Mouse (Mus musculus) heart, embryonic 10.5 days (tissue): Measurements from ENCODE around the gene Bend4. TPM values are rescaled to one million over a fixed set of nuclear protein-coding genes. Genes with fewer than 3 reads are reported as not detected.

ENCODE experiments used
- DNase-seq: peaks from one replicate; pipeline ENCODE4 v3.0.0-alpha.2; 2017; ENCODE audit warnings: low spot score
- H3K27ac ChIP-seq: fragments of 300-500 bp; sonication (generic); 2 replicates; pipeline ENCODE4 v1.5.1; 2016; ENCODE audit warnings: mild to moderate bottlenecking
- H3K27me3 ChIP-seq: fragments of 300-500 bp; sonication (generic); 2 replicates; pipeline ENCODE4 v1.6.1; 2016; ENCODE audit warnings: mild to moderate bottlenecking; ENCODE audit not compliant: poor library complexity, insufficient read depth, severe bottlenecking
- H3K36me3 ChIP-seq: fragments of 300-500 bp; sonication (generic); 2 replicates; pipeline ENCODE4 v1.6.1; 2016; ENCODE audit warnings: mild to moderate bottlenecking, moderate library complexity
- H3K4me1 ChIP-seq: fragments of 300-500 bp; sonication (generic); 2 replicates; pipeline ENCODE4 v1.6.1; 2016; ENCODE audit warnings: mild to moderate bottlenecking
- H3K4me3 ChIP-seq: fragments of 300-500 bp; sonication (generic); 2 replicates; pipeline ENCODE4 v1.5.1; 2016; ENCODE audit warnings: mild to moderate bottlenecking, moderate library complexity
- H3K9me3 ChIP-seq: fragments of 300-500 bp; sonication (generic); 2 replicates; pipeline ENCODE4 v1.6.1; 2016; ENCODE audit warnings: mild to moderate bottlenecking, moderate library complexity
- WGBS: fragments of 180-500 bp; shearing (Covaris S2); methylation state at CpG from one replicate; pipeline ENCODE4 v1.1.7; 2016; 5-methylcytosine and 5-hydroxymethylcytosine counted together
- polyA plus RNA-seq: library from polyadenylated mRNA; unstranded; fragments of >200 nt; fragmentation: Nextera tagmentation; extraction: Ambion mirVana; gene quantifications from 2 replicates; pipeline ENCODE4 v1.2.1, GENCODE M21; 2016

The Bend4 gene
- 23.5 and 24.0 TPM in 2 replicates for polyA plus RNA-seq

DNA sequence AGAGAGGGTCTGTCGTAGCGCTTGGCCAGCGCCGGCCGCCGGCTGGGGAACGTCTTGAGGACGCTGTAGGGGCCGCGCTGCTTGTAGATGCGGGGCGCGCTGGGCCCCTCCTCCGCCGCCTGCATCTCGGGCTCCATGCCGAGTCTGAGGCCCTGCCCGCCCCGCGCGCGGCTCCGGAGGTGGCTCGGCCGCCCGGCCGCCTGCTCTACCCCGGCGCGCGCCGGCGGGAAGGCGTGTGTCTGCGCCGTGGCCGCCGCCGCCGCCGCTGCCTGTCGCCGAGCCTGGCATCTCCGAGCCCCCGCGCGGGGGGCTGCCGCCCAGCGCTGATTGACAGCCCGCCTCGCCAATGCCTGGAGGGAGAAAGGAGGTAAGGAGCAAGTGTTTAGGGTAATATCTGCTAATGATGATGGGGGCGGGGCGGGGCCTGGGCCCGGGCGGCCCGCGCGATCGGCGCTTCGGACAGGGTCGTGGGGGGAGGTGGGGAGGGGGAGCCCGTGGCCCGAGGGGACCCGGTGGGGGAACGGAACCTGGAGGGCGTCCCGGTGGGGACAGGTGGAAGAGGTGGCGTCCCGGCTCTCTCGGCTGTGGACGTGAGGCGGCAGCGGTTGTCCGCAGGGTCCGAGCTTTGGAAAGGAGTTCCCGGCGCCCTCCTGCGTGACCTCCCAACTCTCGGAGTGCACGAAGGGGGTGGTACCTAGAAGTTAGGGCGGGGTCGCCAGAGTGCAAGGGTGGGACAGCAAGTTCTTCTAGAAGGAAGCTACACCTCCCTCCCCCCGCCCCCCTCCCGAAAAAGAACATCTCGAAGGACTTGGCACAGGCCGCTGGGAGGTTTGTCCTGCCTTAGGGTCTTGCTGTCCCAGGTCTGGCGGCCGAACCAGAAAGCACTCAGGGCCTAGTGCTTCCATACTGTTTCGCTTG, at the start of gene Bend4:
Bend4 (minus strand) TSS at position 868 of the 918 bp plus-strand sequence.
- Histone ChIP-seq H3K9me3 (no peaks in the 10 kb centered on the region), H3K4me3 (peak within 1 kb of the TSS; percentile 77), H3K36me3 (no peaks in the 10 kb centered on the region), H3K4me1 (peaks cover 24% of the 10 kb centered on the region), H3K27ac (peak within 1 kb of the TSS; percentile 95), H3K27me3 (no peaks in the 10 kb centered on the region)
- WGBS = 1% methylated on average over 77 of the region's 90 CpGs
- DNase-seq = peak; percentile 94

DNA sequence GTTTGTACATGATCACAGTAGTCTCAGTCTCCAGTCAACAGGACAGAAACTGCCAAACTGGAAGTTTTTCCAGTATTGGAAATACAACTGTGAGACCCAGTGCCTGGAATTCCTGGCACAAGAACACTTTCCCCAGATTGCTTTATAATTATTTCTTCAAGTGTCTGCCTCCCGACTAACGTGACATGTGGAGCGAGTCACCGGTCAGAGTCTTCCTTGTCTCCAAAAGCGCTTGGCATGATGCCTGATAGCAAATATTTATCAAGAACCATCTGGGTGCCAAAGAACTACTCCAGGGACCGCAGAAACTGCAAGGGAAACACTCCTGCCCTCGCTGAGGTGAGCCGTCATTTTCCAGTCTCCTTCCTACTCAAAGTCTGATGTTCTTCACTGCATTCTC, 45.6 kb upstream of the Bend4 start:
- no peak for DNase-seq
- no peaks in the 10 kb centered on the region for H3K4me1 ChIP-seq
- WGBS = 80% methylated on average over 8 of the region's 8 CpGs

DNA sequence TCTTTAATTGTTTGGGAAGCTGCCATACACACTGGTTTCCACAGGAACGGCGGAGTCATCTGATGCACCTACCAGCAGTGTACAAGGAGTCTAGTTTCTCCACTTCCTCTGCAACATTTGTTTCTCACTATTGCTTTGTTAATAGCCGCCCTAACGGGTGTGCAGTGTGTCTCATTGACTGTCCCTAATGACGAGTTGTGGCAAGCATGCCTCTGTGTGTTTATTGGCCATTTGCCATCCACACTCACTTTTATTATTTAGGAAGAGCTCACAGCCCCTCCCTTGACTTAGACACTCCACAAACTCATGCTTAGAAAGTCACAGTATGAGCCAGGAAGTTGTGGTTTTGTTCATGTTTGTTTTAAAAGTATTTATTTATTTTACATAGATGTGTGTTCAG, 45.0 kb upstream of the Bend4 start:
- WGBS = 73% methylated on average over 5 of the region's 5 CpGs
- no peak overlapping the region for H3K4me3 ChIP-seq
- DNase-seq = no peak

More for the DNA sequence above, 45.6 kb upstream of the Bend4 start:
- no peak overlapping the region for H3K4me3 ChIP-seq
- H3K27ac ChIP-seq = no peak overlapping the region
- no peaks in the 10 kb centered on the region for H3K36me3 ChIP-seq
- no peaks in the 10 kb centered on the region for H3K27me3 ChIP-seq
- no peaks in the 10 kb centered on the region for H3K9me3 ChIP-seq

DNA sequence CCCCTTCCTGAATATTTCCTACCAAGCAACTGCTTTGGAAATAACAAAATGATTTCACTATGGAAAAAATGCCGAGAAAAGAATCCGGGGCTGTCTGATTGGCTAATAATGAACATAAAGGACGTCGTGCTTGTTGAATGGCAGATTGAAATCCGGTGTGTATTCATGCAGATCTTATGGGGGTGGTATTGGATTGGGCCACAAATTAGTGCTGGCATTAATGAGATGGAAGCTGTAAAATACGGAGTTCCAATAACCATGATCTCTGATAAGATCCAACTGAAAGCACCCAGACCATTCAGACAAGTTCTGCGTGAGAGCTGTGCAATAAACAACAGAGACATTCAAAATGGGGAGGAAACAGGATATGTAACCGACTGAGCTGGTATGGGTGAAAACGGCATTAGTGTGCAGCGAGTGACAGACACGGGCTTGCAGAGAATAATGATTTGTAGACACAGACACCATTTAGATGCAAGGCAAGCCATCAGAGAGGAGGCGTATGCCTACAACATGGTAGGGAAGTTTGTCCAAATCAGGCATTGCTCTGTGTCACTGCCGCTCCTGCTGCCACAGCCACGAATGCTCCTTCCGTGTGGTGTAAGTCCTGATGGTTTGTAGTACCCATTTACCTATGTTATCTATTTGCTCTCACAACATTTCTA, 38.9 kb upstream of the Bend4 start:
- Histone ChIP-seq H3K27me3 (no peaks in the 10 kb centered on the region), H3K9me3 (no peaks in the 10 kb centered on the region), H3K36me3 (no peaks in the 10 kb centered on the region), H3K4me1 (no peaks in the 10 kb centered on the region), H3K4me3 (no peak overlapping the region), H3K27ac (no peak overlapping the region)
- no peak for DNase-seq
- 82% methylated on average over 15 of the region's 15 CpGs for whole genome bisulfite sequencing

More for the DNA sequence above, 45.0 kb upstream of the Bend4 start:
- Histone ChIP-seq H3K36me3 (no peaks in the 10 kb centered on the region), H3K27me3 (no peaks in the 10 kb centered on the region), H3K4me1 (no peaks in the 10 kb centered on the region), H3K27ac (no peak overlapping the region), H3K9me3 (no peaks in the 10 kb centered on the region)

DNA sequence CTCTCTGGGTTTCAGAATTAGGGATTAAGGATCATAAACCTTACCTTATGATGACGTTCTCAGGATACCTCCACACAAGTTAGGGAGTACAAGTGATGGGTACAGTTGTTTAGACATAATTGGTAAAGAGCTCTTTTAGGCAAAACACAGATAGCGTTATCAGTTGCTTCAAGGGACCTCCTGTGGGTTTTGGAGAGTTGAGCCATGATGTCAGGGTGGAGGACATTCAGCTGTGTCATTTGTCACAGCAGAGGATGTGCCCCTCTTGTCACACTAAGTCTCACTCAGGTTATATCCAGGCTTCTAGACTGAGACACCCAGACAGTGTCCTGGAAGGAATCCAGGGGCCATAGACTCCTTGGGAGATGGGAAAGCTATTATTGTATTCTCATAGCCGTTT, 36.8 kb upstream of the Bend4 start:
- H3K4me3 ChIP-seq = no peak overlapping the region
- no peak overlapping the region for H3K27ac ChIP-seq
- no peaks in the 10 kb centered on the region for H3K36me3 ChIP-seq
- H3K9me3 ChIP-seq = no peaks in the 10 kb centered on the region
- no peak for DNase-seq
- H3K4me1 ChIP-seq = no peaks in the 10 kb centered on the region
- no peaks in the 10 kb centered on the region for H3K27me3 ChIP-seq
- 58% methylated on average over 3 of the region's 3 CpGs for WGBS

DNA sequence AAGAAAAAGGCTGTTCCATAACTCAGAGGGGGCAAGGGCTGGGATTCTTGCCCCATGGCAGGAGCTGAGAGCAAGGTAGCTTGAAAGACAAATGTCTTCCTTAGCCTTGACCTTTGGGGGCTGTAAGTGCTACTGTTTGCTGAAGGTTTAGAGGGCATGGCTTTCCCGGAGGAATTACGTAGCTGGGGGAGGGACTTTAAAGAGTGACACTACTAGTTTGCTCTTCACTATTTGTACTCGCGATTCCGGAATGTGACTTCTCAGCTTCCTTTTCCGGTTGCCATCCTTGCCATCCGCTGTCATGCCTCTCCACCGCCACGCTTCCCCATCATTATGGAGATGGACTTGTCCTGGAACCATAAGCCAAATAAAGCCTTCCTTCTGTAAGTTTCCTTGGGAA, 35.5 kb upstream of the Bend4 start:
- DNase-seq = no peak
- Histone ChIP-seq H3K27ac (no peak overlapping the region), H3K4me1 (no peaks in the 10 kb centered on the region), H3K9me3 (no peaks in the 10 kb centered on the region), H3K36me3 (no peaks in the 10 kb centered on the region), H3K4me3 (no peak overlapping the region), H3K27me3 (no peaks in the 10 kb centered on the region)
- WGBS = 84% methylated on average over 9 of the region's 9 CpGs

DNA sequence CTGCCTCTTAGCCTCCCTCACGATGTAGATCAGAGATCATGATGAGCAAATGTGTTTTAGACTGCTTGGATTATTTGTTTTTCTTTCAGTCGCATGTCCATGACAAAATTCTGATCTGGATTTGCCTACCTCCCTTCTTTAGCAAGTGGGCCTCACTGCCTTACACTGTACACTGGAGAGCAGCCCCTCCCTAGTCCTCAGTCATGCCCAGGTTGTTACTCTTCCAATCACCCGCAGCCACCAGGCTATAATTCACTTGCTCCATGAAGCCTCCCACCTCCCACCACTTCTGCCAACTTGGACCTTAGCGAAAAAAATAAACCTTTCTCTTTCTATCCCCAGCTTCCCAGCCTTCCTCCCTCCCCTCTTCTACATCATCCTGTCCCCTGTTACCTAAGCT, 34.2 kb upstream of the Bend4 start:
- Histone ChIP-seq H3K4me3 (no peak overlapping the region), H3K27me3 (no peaks in the 10 kb centered on the region), H3K27ac (no peak overlapping the region), H3K4me1 (no peaks in the 10 kb centered on the region), H3K36me3 (no peaks in the 10 kb centered on the region), H3K9me3 (no peaks in the 10 kb centered on the region)
- DNase-seq = no peak
- WGBS = 78% methylated on average over 4 of the region's 4 CpGs

DNA sequence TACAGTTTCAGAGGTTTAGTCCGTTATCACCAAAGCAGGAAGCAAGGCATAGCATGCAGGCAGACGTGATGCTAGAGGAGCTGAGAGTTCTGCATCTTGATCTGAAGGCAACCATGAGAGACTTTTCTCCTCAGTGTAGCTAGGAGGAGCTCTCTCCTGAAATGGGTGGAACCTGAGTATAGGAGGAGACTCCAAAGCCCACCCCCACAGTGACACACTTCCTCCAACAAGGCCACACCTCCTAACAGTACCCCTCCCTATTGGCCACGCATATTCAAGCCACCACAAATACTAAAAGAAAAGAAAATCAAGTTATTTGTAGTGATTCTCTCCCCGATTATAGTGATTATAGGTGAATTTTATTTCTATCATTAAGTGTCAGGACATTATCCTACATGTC, 28.7 kb upstream of the Bend4 start:
- no peaks in the 10 kb centered on the region for H3K27me3 ChIP-seq
- H3K27ac ChIP-seq = no peak overlapping the region
- no peak overlapping the region for H3K4me3 ChIP-seq
- no peaks in the 10 kb centered on the region for H3K4me1 ChIP-seq
- 75% methylated on average over 4 of the region's 4 CpGs for WGBS
- H3K36me3 ChIP-seq = no peaks in the 10 kb centered on the region
- no peaks in the 10 kb centered on the region for H3K9me3 ChIP-seq
- no peak for DNase-seq

DNA sequence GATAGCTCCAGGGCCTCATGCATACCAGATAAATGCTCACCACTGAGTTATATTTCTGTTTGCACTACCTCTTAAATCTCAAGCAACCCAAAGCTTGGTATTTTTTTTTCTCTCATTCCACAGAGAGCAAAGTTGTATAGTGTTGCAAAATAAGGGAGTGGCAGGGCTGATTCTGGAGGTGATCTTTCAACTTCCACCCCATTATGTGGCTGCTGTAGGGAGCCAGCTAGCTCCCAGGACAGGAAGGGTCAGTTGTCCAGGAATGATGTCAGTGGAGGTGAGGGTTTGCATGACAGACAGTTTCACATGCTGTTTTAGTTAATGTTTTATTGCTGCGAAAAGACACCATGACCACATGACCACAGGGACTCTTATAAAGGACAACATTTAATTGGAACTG, 26.2 kb upstream of the Bend4 start:
- H3K27ac ChIP-seq = no peak overlapping the region
- WGBS = 83% methylated on average over 1 of the region's 1 CpGs
- no peak for DNase-seq

DNA sequence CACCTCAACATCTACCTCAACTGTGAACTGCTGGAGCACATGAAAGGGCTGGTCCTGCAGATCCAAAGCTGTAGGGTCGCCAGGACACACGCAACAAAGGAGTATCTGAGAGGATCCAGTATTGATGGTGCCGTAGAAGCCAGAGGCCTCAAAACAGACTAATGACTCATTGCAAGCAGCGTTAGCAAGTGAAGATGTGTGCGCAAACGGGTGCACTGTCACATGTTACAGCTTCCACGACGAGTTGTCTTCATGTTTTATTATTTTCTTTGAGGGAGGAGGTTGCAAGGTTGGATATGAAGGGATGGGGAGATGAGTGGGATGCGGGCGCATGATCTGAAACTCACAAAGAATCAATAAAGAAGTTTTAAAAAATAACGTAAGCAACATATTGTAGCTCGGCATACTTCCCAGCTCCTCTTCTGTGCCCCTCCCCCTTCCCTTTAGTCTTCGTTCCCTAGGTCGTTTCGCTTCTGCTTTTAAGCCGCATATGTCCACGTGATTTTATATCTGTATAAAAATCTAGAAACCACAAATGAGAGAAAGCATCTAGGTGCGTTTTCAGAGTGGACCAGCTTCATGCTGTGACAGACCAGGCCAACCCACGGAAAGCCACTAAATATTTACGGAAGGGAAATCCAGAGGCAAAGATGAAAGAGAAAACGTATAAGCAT, 22.0 kb upstream of the Bend4 start:
- H3K4me1 ChIP-seq = peaks cover 11% of the 10 kb centered on the region
- no peak overlapping the region for H3K27ac ChIP-seq
- H3K27me3 ChIP-seq = no peaks in the 10 kb centered on the region
- WGBS = 85% methylated on average over 21 of the region's 21 CpGs
- H3K4me3 ChIP-seq = no peak overlapping the region
- no peak for DNase-seq
- H3K9me3 ChIP-seq = no peaks in the 10 kb centered on the region
- no peaks in the 10 kb centered on the region for H3K36me3 ChIP-seq

More for the DNA sequence above, 26.2 kb upstream of the Bend4 start:
- Histone ChIP-seq H3K4me3 (no peak overlapping the region), H3K27me3 (no peaks in the 10 kb centered on the region), H3K9me3 (no peaks in the 10 kb centered on the region), H3K36me3 (no peaks in the 10 kb centered on the region), H3K4me1 (no peaks in the 10 kb centered on the region)

DNA sequence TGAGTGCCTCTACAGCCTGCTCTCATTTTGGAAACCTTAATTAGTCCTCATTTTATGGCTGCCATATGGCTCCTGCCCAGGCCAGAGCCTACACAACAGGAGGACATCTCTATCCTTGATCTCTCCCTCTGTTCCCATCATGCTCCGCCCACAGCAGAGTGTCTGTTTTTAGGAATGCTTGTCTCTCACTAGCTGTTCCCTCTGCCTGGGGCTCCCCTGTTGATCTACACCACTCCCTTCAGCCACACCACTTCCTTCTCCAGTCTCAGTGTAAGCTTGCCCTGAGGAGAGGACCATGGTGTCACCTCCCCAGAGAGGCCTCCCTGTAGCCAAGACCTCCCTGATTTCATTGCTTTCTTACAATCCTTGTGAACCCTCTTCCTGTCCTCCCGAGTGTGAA, 18.4 kb upstream of the Bend4 start:
- H3K9me3 ChIP-seq = no peaks in the 10 kb centered on the region
- no peak for DNase-seq
- 46% methylated on average over 2 of the region's 2 CpGs for WGBS

DNA sequence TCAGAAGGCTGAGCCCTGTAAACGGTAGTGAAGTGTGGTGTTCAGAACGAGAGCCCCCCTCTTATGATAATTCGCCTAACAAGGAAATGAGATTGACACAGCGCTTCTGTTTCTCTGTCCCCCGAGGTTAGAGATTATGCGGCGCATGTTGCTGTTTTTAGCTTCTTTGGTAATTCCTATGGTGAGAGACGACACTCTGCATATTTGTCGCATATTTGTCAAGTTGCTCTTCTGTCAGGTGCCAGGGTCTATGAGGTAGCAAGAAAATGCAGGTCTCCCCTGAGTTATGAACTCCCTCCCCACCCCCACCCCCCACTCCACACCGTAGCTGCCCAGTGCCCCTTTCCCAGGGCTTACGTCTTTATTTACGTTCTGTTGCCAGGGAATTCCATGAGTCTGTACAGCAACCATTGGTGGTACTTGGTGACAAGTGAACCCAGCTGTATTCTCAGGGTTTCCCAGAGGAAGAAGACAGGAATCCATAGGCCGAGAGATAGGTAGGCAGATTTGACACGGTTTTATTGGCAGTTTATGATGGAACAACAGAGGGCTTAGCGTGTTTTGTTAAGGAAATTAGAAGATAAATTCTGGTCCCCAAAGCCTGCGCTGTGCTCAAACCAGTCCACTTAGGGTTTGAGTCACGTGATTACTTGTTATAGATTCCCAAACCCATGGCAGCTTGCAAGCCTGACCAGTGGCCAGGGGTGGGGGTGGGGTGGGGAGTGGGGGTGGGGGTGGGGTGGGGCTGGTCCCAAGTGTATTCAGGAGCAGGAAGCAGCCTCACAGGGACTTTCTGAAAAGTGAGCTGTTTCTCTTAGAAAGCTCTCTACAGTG, 16.3 kb upstream of the Bend4 start:
- Histone ChIP-seq H3K36me3 (no peaks in the 10 kb centered on the region), H3K9me3 (no peaks in the 10 kb centered on the region), H3K4me3 (peak overlapping the region; percentile 48), H3K27me3 (peaks cover 13% of the 10 kb centered on the region), H3K4me1 (peaks cover 32% of the 10 kb centered on the region), H3K27ac (peak overlapping the region; percentile 56)
- no peak for DNase-seq
- 15% methylated on average over 17 of the region's 17 CpGs for WGBS

More for the DNA sequence above, 18.4 kb upstream of the Bend4 start:
- H3K4me1 ChIP-seq = peaks cover 32% of the 10 kb centered on the region
- no peaks in the 10 kb centered on the region for H3K36me3 ChIP-seq
- no peak overlapping the region for H3K4me3 ChIP-seq
- H3K27ac ChIP-seq = no peak overlapping the region
- peaks cover 1% of the 10 kb centered on the region; the same call in 1 of the 2 replicates for H3K27me3 ChIP-seq
